In the genomic region with DNA sequence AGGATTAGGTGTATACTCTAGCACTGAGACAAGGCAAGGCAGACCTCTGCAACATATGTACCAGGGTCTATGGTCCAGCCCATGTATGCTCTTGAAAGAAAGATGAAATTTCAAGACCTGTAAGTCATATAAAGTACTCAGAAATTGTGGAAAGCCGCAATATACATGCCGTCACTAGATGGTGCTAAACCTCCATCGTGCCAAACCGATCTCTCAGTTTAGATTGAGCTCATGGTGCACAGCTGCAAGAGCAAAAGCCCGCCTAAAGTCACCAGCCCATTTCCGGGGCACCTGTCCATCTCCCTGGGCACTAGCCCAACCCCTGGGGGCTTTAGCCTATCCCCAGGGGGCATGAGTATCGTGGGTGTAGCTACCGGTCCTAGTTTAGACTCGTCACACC, we compare ENCODE assay signal across 9 mouse cellular contexts. TPM values are rescaled to one million over a fixed set of nuclear protein-coding genes. Genes with fewer than 3 reads are reported as not detected.
DNase-seq lines count a peak whose midpoint lies in the region; ATAC-seq and TF ChIP-seq lines count a peak whose summit lies in the region.
"Had no signal": no experiment of that assay in that cellular context is flagged by ENCODE, and none has a peak within 500 bp of the region (broad histone marks: within the 10 kb centered on the region; RNA-seq: fewer than 3 reads in every experiment).

No protein-coding gene starts in this region.

- DNase-seq in kidney, adult 11 months = peak; percentile 24
- no peak for DNase-seq in Patski (ENCODE audit: low read depth, low spot score)
- DNase-seq in kidney, adult 9 months = peak; percentile 58
- peak; percentile 52 for DNase-seq in retina, postnatal 1 day

- WGBS in kidney, embryonic 15.5 days = 28% methylated on average over 9 of the region's 9 CpGs
- WGBS in limb, embryonic 13.5 days = 31% methylated on average over 9 of the region's 9 CpGs

- CTCF ChIA-PET in Patski (lab: Charles Lee) = interaction anchor here (0.6 to 1.2 kb wide), 6 partner anchors 24 to 303 kb away, joined by 3 to 6 read pairs (median 3); a partner anchor contains a TSS

- H3K4me1 ChIP-seq in kidney, embryonic 15.5 days = no peaks in the 10 kb centered on the region
- H3K4me1 ChIP-seq in cortical plate, adult 2 months (ENCODE audit: control insufficient read depth, insufficient read depth, low read length) = no peaks in the 10 kb centered on the region
- H3K4me1 ChIP-seq in limb, embryonic 13.5 days = no peaks in the 10 kb centered on the region

- ATAC-seq in kidney, embryonic 15.5 days (replicated peaks; ENCODE audit: low FRiP score) = no peak
- peak; percentile 80 for ATAC-seq in Patski
- ATAC-seq in limb, embryonic 13.5 days (ENCODE audit: low FRiP score, low read depth) = peak; percentile 32; the same call in 1 of the 2 replicates
- no peak for ATAC-seq in erythroid progenitor cell, adult 5-6 weeks (replicated peaks; ENCODE audit: low FRiP score, poor library complexity, severe bottlenecking)

- TF ChIP-seq POLR2A in cortical plate, adult 2 months (IDR thresholded peaks at IDR 0.05; ENCODE audit: extremely low read depth, insufficient read depth, low read length) = no peak

- no peak overlapping the region for H3K4me2 ChIP-seq in kidney, embryonic 15.5 days
- H3K4me2 ChIP-seq in limb, embryonic 13.5 days (replicated peaks) = no peak overlapping the region

- POLR2A ChIA-PET in Patski (lab: Charles Lee) = no interaction called here

- H3K9ac ChIP-seq in kidney, embryonic 15.5 days = no peak overlapping the region
- no peak overlapping the region for H3K9ac ChIP-seq in limb, embryonic 13.5 days

- H3K9me3 ChIP-seq in kidney, embryonic 15.5 days (replicated peaks) = no peaks in the 10 kb centered on the region
- no peaks in the 10 kb centered on the region for H3K9me3 ChIP-seq in limb, embryonic 13.5 days

- no peaks in the 10 kb centered on the region for H3K27me3 ChIP-seq in kidney, embryonic 15.5 days
- H3K27me3 ChIP-seq in Patski = peaks cover 30% of the 10 kb centered on the region
- no peaks in the 10 kb centered on the region for H3K27me3 ChIP-seq in limb, embryonic 13.5 days

- H3K4me3 ChIP-seq in kidney, embryonic 15.5 days (replicated peaks) = no peak overlapping the region
- no peak overlapping the region for H3K4me3 ChIP-seq in cortical plate, adult 2 months (ENCODE audit: insufficient read depth, low read length)
- no peak overlapping the region for H3K4me3 ChIP-seq in limb, embryonic 13.5 days

- peak; percentile 79 for TF ChIP-seq CTCF in Patski (IDR thresholded peaks at IDR 0.05)
- peak; percentile 41 for TF ChIP-seq CTCF in cortical plate, adult 2 months (IDR thresholded peaks at IDR 0.05; ENCODE audit: extremely low read depth, insufficient read depth, low read length)

- H3K36me3 ChIP-seq in kidney, embryonic 15.5 days = no peaks in the 10 kb centered on the region
- no peaks in the 10 kb centered on the region for H3K36me3 ChIP-seq in limb, embryonic 13.5 days

- H3K27ac ChIP-seq in kidney, embryonic 15.5 days = no peak overlapping the region
- H3K27ac ChIP-seq in cortical plate, adult 2 months (ENCODE audit: insufficient read depth, low read length) = no peak overlapping the region
- H3K27ac ChIP-seq in limb, embryonic 13.5 days = no peak overlapping the region

- in situ Hi-C loops in Patski (cut with MboI; ENCODE audit: low pct_unique_long_range_greater_than_20kb) = loop anchor here (5.0 kb wide), 1 partner anchor 144 kb away; no protein-coding TSS in a partner anchor

RNA-seq across cellular contexts. Expression of a gene that starts 5.8 kb away (rescaled TPM):
- polyA plus RNA-seq in kidney, embryonic 15.5 days (2015; fragmentation: Nextera tagmentation; extraction: Ambion mirVana) = not detected in 2 replicates
- polyA plus RNA-seq in Patski (2021) = not detected
- polyA plus RNA-seq in cortical plate, adult 2 months (2012; rRNA removed) = not detected in 2 replicates
- not detected in 2 replicates for polyA plus RNA-seq in limb, embryonic 13.5 days (2015; fragmentation: Nextera tagmentation; extraction: Ambion mirVana)
- total RNA-seq in erythroid progenitor cell, adult 5-6 weeks (2015; ENCODE audit: low replicate concordance) = not detected in 2 replicates
- total RNA-seq in erythroid progenitor cell, adult 5-6 weeks (2017; ENCODE audit: low replicate concordance) = not detected in 2 replicates
- total RNA-seq: gastrocnemius, postnatal 4 days had no signal

RNA-seq across cellular contexts. Expression of a gene that starts 24.6 kb away (rescaled TPM):
- polyA plus RNA-seq in kidney, embryonic 15.5 days (2015; fragmentation: Nextera tagmentation; extraction: Ambion mirVana) = not detected in 2 replicates
- not detected for polyA plus RNA-seq in Patski (2021)
- not detected in 2 replicates for polyA plus RNA-seq in cortical plate, adult 2 months (2012; rRNA removed)
- not detected in 2 replicates for polyA plus RNA-seq in limb, embryonic 13.5 days (2015; fragmentation: Nextera tagmentation; extraction: Ambion mirVana)
- not detected in 2 replicates for total RNA-seq in erythroid progenitor cell, adult 5-6 weeks (2015; ENCODE audit: low replicate concordance)
- total RNA-seq in erythroid progenitor cell, adult 5-6 weeks (2017; ENCODE audit: low replicate concordance) = not detected in 2 replicates
- total RNA-seq: gastrocnemius, postnatal 4 days had no signal

RNA-seq across cellular contexts. Expression of a gene that starts 51.1 kb away (rescaled TPM):
- not detected in 2 replicates for polyA plus RNA-seq in kidney, embryonic 15.5 days (2015; fragmentation: Nextera tagmentation; extraction: Ambion mirVana)
- polyA plus RNA-seq in Patski (2021) = not detected
- polyA plus RNA-seq in cortical plate, adult 2 months (2012; rRNA removed) = not detected in 2 replicates
- not detected in 2 replicates for polyA plus RNA-seq in limb, embryonic 13.5 days (2015; fragmentation: Nextera tagmentation; extraction: Ambion mirVana)
- total RNA-seq in erythroid progenitor cell, adult 5-6 weeks (2015; ENCODE audit: low replicate concordance) = not detected in 2 replicates
- total RNA-seq in erythroid progenitor cell, adult 5-6 weeks (2017; ENCODE audit: low replicate concordance) = not detected in 2 replicates
- total RNA-seq: gastrocnemius, postnatal 4 days had no signal

Comparison
In these comparisons a context has a peak if more than half of its experiments do, and no peak if none do; other contexts are left out.
1. ATAC-seq: peak in Patski (single experiment) and limb, embryonic 13.5 days (single experiment); none in kidney, embryonic 15.5 days (single experiment) and erythroid progenitor cell, adult 5-6 weeks (single experiment).